Mouse (Mus musculus) heart, postnatal 0 days (tissue): Measurements from ENCODE around the gene Ncbp2. TPM values are rescaled to one million over a fixed set of nuclear protein-coding genes. Genes with fewer than 3 reads are reported as not detected.

ENCODE experiments used
- ATAC-seq: fragments of 200-750 bp; cut with Nextera tagmentation; 2 replicates; pipeline ENCODE4 v1.8.0; 2017; ENCODE audit warnings: low read depth, moderate number of reproducible peaks, moderate library complexity; ENCODE audit not compliant: insufficient read depth
- DNase-seq: peaks from one replicate; pipeline ENCODE4 v3.0.0-alpha.2; 2016; ENCODE audit warnings: low spot score
- H3K27ac ChIP-seq: fragments of 300-500 bp; sonication (generic); 2 replicates; pipeline ENCODE4 v1.5.1; 2014; ENCODE audit warnings: low read depth, mild to moderate bottlenecking
- H3K27me3 ChIP-seq: fragments of 300-500 bp; sonication (generic); 2 replicates; pipeline ENCODE4 v1.6.1; 2014; ENCODE audit warnings: low read length, mixed read lengths; ENCODE audit not compliant: control insufficient read depth, insufficient read depth
- H3K36me3 ChIP-seq: fragments of 300-500 bp; sonication (generic); replicated peaks from 2 replicates; pipeline ENCODE4 v1.6.1; 2014; ENCODE audit warnings: low read length, mixed read lengths; ENCODE audit not compliant: control insufficient read depth, insufficient read depth
- H3K4me1 ChIP-seq: fragments of 300-500 bp; sonication (generic); 2 replicates; pipeline ENCODE4 v1.6.1; 2014; ENCODE audit warnings: antibody characterized with exemption; ENCODE audit not compliant: control insufficient read depth, insufficient read depth
- H3K4me2 ChIP-seq: fragments of 300-500 bp; sonication (generic); 2 replicates; pipeline ENCODE4 v1.6.1; 2014; ENCODE audit warnings: low read depth, mild to moderate bottlenecking, low read length, moderate library complexity
- H3K4me3 ChIP-seq: fragments of 300-500 bp; sonication (generic); 2 replicates; pipeline ENCODE4 v1.5.1; 2014; ENCODE audit warnings: low read depth, low read length
- H3K9ac ChIP-seq: fragments of 300-500 bp; sonication (generic); replicated peaks from 2 replicates; pipeline ENCODE4 v1.6.1; 2014; ENCODE audit warnings: low read depth, low read length, mixed read lengths
- H3K9me3 ChIP-seq: fragments of 300-500 bp; sonication (generic); replicated peaks from 2 replicates; pipeline ENCODE4 v1.6.1; 2016; ENCODE audit warnings: low read length; ENCODE audit not compliant: control insufficient read depth
- CTCF ChIP-seq: IDR thresholded peaks from 2 replicates; pipeline ENCODE4 v1.5.1; 2016; ENCODE audit warnings: antibody characterized with exemption, control low read depth, low read depth
- EP300 ChIP-seq: IDR thresholded peaks from 2 replicates; pipeline ENCODE4 v1.6.1; 2016; ENCODE audit warnings: antibody characterized with exemption, low read depth
- WGBS: fragments of 180-500 bp; shearing (Covaris S2); extraction: QIAGEN DNeasy Blood & Tissue Kit; methylation state at CpG from one replicate; pipeline ENCODE4 v1.1.7; 2014; 5-methylcytosine and 5-hydroxymethylcytosine counted together
- microRNA-seq: library from miRNA; unstranded; fragments of <30 nt; microRNA quantifications from one replicate; pipeline ENCODE4, GENCODE M21; 2016
- polyA plus RNA-seq: library from polyadenylated mRNA; unstranded; fragments of >200 nt; fragmentation: Nextera tagmentation; extraction: Ambion mirVana; gene quantifications from 2 replicates; pipeline ENCODE4 v1.2.1, GENCODE M21; 2015
- total RNA-seq: library from RNA; depleted of rRNA; stranded (reverse); fragments of >200 nt; gene quantifications from 2 replicates; pipeline ENCODE4 v1.2.3, GENCODE M21; 2014; ENCODE audit warnings: low replicate concordance; rRNA removed

Gene Ncbp2
- total and polyA plus RNA-seq, 2 experiments from 2014 or later: 12.0 to 42.1 TPM

DNA sequence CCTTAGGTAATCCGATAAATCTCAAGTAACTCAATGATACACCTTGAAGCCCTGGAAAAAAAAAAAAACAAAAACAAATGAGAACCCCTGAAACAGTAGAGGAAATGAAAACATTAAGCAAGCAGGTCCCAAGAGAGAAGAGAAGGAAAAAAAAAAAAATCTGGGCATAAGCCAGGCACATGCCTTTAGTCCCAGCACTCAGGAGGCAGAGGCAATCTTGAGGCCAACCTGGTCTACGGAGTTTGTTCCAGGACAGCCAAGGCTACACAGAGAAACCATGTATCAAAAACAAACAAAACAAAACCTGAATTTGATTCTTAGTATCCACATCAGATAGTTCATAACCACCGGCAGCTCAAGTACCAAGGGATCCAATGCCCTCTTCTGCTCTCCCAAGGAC, 56.4 kb downstream of the Ncbp2 start:
- H3K4me3 ChIP-seq: no peak overlapping the region
- no peaks in the 10 kb centered on the region for H3K36me3 ChIP-seq
- ATAC-seq (no peak), DNase-seq (no peak)
- WGBS: 85% methylated on average over 3 of the region's 3 CpGs
- no peak for TF ChIP-seq CTCF
- TF ChIP-seq EP300: no peak
- H3K4me2 ChIP-seq: no peak overlapping the region
- H3K9ac ChIP-seq: no peak overlapping the region
- H3K4me1 ChIP-seq: peaks cover 11% of the 10 kb centered on the region
- H3K9me3 ChIP-seq: no peaks in the 10 kb centered on the region
- no peak overlapping the region for H3K27ac ChIP-seq
- no peaks in the 10 kb centered on the region for H3K27me3 ChIP-seq

DNA sequence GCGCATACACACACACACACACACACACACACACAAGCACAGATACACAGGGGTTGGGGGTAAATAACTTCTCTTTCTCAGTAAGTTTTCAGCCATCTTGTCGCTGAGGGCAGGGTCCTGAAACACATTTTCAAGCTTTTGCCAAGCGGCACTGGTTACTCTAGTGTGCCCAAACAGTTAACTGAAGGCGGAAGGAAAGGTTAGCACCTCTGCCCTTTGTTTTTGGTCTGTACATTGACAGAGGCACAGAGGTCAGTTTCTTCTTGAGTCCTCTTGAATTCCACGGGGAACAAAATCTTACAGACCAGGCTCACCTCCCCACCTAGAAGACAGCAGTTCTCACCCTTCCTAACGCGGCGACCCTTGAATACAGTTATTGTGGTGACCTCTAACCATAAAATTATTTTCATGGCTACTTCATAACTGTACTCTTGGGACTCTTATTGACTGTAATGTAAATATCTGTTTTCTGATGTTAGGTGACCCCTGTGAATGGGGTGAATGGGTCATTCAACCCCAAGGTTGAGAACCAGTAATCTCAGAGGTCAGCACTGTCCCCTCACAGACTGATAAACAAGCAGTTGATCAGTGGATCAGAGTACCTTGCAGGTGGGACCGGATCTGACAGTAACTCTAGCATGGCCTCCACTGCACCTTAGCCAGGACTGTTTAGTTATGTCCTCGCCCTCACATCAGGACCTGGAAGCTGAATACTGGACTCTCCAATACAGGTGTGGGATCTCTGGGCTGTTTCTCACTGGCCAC, 60.4 kb downstream of the Ncbp2 start:
- H3K27me3 ChIP-seq: no peaks in the 10 kb centered on the region
- ATAC-seq (no peak), DNase-seq (no peak)
- H3K9me3 ChIP-seq: no peaks in the 10 kb centered on the region
- no peak overlapping the region for H3K4me2 ChIP-seq
- H3K4me1 ChIP-seq: no peaks in the 10 kb centered on the region
- WGBS: 65% methylated on average over 10 of the region's 10 CpGs
- no peak overlapping the region for H3K27ac ChIP-seq
- H3K9ac ChIP-seq: no peak overlapping the region
- H3K4me3 ChIP-seq: no peak overlapping the region
- TF ChIP-seq EP300 (no peak), CTCF (no peak)
- no peaks in the 10 kb centered on the region for H3K36me3 ChIP-seq

DNA sequence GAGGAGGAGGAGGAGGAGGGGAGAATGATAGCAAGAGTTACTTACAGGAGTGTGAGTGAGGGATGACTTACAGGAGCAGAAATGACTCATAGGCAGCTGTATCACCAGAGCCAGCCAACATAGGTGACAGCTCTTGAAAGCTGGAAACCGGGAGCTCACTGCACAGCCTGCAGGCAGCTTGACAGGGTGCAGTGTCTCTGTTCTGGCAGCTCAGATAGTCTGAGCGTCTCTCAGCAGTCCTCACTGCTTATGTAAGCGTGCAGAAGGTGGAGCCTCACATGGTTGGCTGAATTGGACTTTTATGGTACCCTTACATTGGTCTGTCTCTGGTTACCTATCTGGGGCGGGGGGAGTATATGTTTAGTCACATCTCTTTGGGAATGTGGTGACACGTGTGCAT, 61.6 kb downstream of the Ncbp2 start:
- Histone ChIP-seq H3K36me3 (0 out of 2 replicates have a peak, but pooled peaks cover 2% of the 10 kb centered on the region), H3K4me1 (no peaks in the 10 kb centered on the region), H3K4me2 (no peak overlapping the region), H3K9ac (no peak overlapping the region), H3K9me3 (no peaks in the 10 kb centered on the region), H3K4me3 (no peak overlapping the region), H3K27ac (no peak overlapping the region), H3K27me3 (no peaks in the 10 kb centered on the region)
- TF ChIP-seq CTCF: no peak
- TF ChIP-seq EP300: no peak
- DNase-seq (no peak), ATAC-seq (no peak)
- 33% methylated on average over 5 of the region's 5 CpGs for WGBS

DNA sequence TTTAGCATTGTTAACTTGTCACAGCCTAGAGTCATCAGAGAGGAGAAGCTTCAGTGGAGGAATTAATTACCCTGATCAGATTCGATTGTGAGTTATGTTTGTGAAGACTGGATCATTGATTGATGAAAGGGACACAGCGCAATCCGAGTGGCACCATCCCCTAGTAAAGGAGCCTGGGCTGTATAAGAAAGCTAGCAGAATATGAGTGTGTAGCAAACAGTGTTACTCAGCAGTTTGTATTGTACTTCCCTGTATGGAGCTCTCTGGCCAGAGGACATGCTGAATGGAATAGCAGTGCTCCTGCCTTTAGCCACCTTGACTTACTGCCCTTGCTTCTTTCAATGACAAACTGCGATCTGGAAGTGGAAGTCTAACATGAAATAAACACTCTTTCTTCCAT, 62.0 kb downstream of the Ncbp2 start:
- H3K27me3 ChIP-seq: no peaks in the 10 kb centered on the region
- H3K9ac ChIP-seq: no peak overlapping the region
- no peak for TF ChIP-seq CTCF
- no peak for TF ChIP-seq EP300
- H3K36me3 ChIP-seq: peaks cover 2% of the 10 kb centered on the region; the same call in 1 of the 2 replicates
- H3K27ac ChIP-seq: no peak overlapping the region
- H3K4me3 ChIP-seq: no peak overlapping the region
- no peaks in the 10 kb centered on the region for H3K9me3 ChIP-seq
- no peak overlapping the region for H3K4me2 ChIP-seq
- 81% methylated on average over 4 of the region's 4 CpGs for WGBS
- no peak for ATAC-seq
- DNase-seq: no peak
- no peaks in the 10 kb centered on the region for H3K4me1 ChIP-seq

Small RNA genes within 50 kb of the gene (microRNA-seq; reads per million reads assigned to microRNA genes)
- not detected for gene Gm26269

Other genes with a start within 250 kb of the Ncbp2 start
- 0.04 TPM in 1 of 2 replicates, not detected in the other for gene Meltf, start 69.7 kb upstream of the Ncbp2 start, total RNA-seq
- gene Meltf, start 69.7 kb upstream of the Ncbp2 start, polyA plus RNA-seq: not detected in 2 replicates
- gene Pigz, start 14.7 kb upstream of the Ncbp2 start, total RNA-seq: not detected in 2 replicates
- 0.51 and 0.87 TPM in 2 replicates for gene Pigz, start 14.7 kb upstream of the Ncbp2 start, polyA plus RNA-seq
- gene 0610012G03Rik, start within 50 bp of the Ncbp2 start, total RNA-seq: 141 and 171 TPM in 2 replicates
- gene 0610012G03Rik, start within 50 bp of the Ncbp2 start, polyA plus RNA-seq: 175 and 190 TPM in 2 replicates
- gene Senp5, start 54.8 kb downstream of the Ncbp2 start, total RNA-seq: 10.5 and 16.6 TPM in 2 replicates
- 5.6 and 6.1 TPM in 2 replicates for gene Senp5, start 54.8 kb downstream of the Ncbp2 start, polyA plus RNA-seq
- 21.3 and 25.8 TPM in 2 replicates for gene Pak2, start 130.8 kb downstream of the Ncbp2 start, total RNA-seq
- 16.3 and 19.1 TPM in 2 replicates for gene Pak2, start 130.8 kb downstream of the Ncbp2 start, polyA plus RNA-seq
- 35.8 and 44.9 TPM in 2 replicates for gene Pigx, start 151.2 kb downstream of the Ncbp2 start, total RNA-seq
- 61.0 and 63.7 TPM in 2 replicates for gene Pigx, start 151.2 kb downstream of the Ncbp2 start, polyA plus RNA-seq
- gene Cep19, start 151.3 kb downstream of the Ncbp2 start, total RNA-seq: 4.2 and 12.1 TPM in 2 replicates
- 19.6 and 20.1 TPM in 2 replicates for gene Cep19, start 151.3 kb downstream of the Ncbp2 start, polyA plus RNA-seq
- gene Nrros, start 217.1 kb downstream of the Ncbp2 start, total RNA-seq: 13.4 and 16.6 TPM in 2 replicates
- 6.1 and 6.8 TPM in 2 replicates for gene Nrros, start 217.1 kb downstream of the Ncbp2 start, polyA plus RNA-seq
- gene Bex6, start 231.3 kb downstream of the Ncbp2 start, total RNA-seq: not detected in 2 replicates
- gene Bex6, start 231.3 kb downstream of the Ncbp2 start, polyA plus RNA-seq: not detected in 2 replicates